ENCODE assay signal across 8 mouse cellular contexts in the genomic region with DNA sequence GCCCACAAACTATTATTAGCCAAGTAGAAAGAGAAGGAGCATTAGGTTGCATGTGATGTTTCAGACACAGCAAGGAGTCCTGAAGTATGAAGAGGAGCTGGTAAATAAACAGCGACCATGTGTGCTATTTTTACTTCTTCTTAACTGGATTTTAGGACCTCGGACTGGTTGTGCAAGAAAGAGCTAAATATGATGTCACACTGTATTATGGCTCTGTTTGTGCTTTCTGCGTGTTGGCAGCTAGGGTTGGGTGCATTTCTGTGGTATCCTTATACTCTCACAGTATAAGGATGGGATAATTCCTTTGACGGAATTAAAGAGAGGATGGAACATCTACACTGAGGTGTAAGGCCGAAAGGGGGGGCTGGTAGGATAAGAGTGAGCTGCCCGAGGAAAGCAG. TPM values are rescaled to one million over a fixed set of nuclear protein-coding genes. Genes with fewer than 3 reads are reported as not detected.
DNase-seq lines count a peak whose midpoint lies in the region; ATAC-seq and TF ChIP-seq lines count a peak whose summit lies in the region.

No protein-coding gene starts in this region.

- peak; percentile 32; the same call in 1 of the 2 replicates for TF ChIP-seq CTCF in lung, postnatal 0 days (IDR thresholded peaks at IDR 0.05)
- TF ChIP-seq CTCF in liver, embryonic 14.5 days (IDR thresholded peaks at IDR 0.05; ENCODE audit: low read depth) = no peak

- peak overlapping the region; percentile 64; the same call in 1 of the 2 replicates for H3K27ac ChIP-seq in lung, postnatal 0 days (ENCODE audit: low read length)
- no peak overlapping the region for H3K27ac ChIP-seq in liver, embryonic 14.5 days

- DNase-seq in lung, postnatal 0 days (ENCODE audit: low spot score) = peak; percentile 81
- no peak for DNase-seq in lung, adult 18-20 months
- DNase-seq in liver, embryonic 14.5 days (ENCODE audit: low read depth in 3 of 3, low spot score in 3 of 3) = no peak
- no peak for DNase-seq in embryo, embryonic 11 days
- DNase-seq in testis, postnatal 14 days (ENCODE audit: low spot score) = no peak
- DNase-seq in cerebellum, adult 9-10 months = no peak

- H3K9ac ChIP-seq in lung, postnatal 0 days (replicated peaks; ENCODE audit: low read depth) = no peak overlapping the region; the same call in 1 of the 2 replicates
- H3K9ac ChIP-seq in liver, embryonic 14.5 days (replicated peaks) = no peak overlapping the region; the same call in 1 of the 2 replicates

- ATAC-seq in erythroblast, adult 5-6 weeks (replicated peaks; ENCODE audit: low FRiP score, poor library complexity, severe bottlenecking) = no peak
- ATAC-seq in lung, postnatal 0 days = peak; percentile 12; the same call in 1 of the 2 replicates
- no peak for ATAC-seq in liver, embryonic 14.5 days (ENCODE audit: insufficient read depth)

- H3K4me2 ChIP-seq in lung, postnatal 0 days (replicated peaks; ENCODE audit: low read depth, low read length) = peak overlapping the region; percentile 44
- peak overlapping the region; percentile 78 for H3K4me2 ChIP-seq in liver, embryonic 14.5 days (ENCODE audit: low read depth)

- 54% methylated on average over 6 of the region's 6 CpGs for whole genome bisulfite sequencing in lung, postnatal 0 days
- WGBS in liver, embryonic 14.5 days (ENCODE audit: insufficient replicate concordance) = 71% methylated on average over 6 of the region's 6 CpGs

- peak overlapping the region; percentile 100 for H3K4me3 ChIP-seq in erythroblast, embryonic 14.5 days (replicated peaks)
- H3K4me3 ChIP-seq in lung, postnatal 0 days (ENCODE audit: low read depth, low read length) = 0 out of 2 replicates have a peak overlapping the region, but pooled peaks have one; percentile 8
- 0 out of 4 replicates have a peak overlapping the region, but pooled peaks of 1 of the 2 experiments have one; percentile 8 for H3K4me3 ChIP-seq in liver, embryonic 14.5 days (ENCODE audit: insufficient read depth in 1 of 2, low read depth in 2 of 2, low read length in 2 of 2)

- TF ChIP-seq EP300 in lung, postnatal 0 days (IDR thresholded peaks at IDR 0.05) = no peak
- TF ChIP-seq EP300 in liver, embryonic 14.5 days (IDR thresholded peaks at IDR 0.05; ENCODE audit: low read depth) = no peak

- peaks cover 75% of the 10 kb centered on the region for H3K4me1 ChIP-seq in erythroblast, embryonic 14.5 days (ENCODE audit: control insufficient read depth)
- H3K4me1 ChIP-seq in lung, postnatal 0 days (ENCODE audit: insufficient read depth, low read depth, low read length) = peaks cover 18% of the 10 kb centered on the region; the same call in 1 of the 2 replicates
- H3K4me1 ChIP-seq in liver, embryonic 14.5 days (replicated peaks; ENCODE audit: control insufficient read depth in 2 of 2, insufficient read depth in 2 of 2, low read length in 1 of 2) = peaks cover 33 to 37% of the 10 kb centered on the region in 2 experiments

- no peaks in the 10 kb centered on the region for H3K9me3 ChIP-seq in erythroblast, embryonic 14.5 days (ENCODE audit: control insufficient read depth, low read length)
- H3K9me3 ChIP-seq in lung, postnatal 0 days (ENCODE audit: low read length) = no peaks in the 10 kb centered on the region
- no peaks in the 10 kb centered on the region for H3K9me3 ChIP-seq in liver, embryonic 14.5 days (ENCODE audit: control insufficient read depth, low read length)

- H3K27me3 ChIP-seq in erythroblast, embryonic 14.5 days (ENCODE audit: control insufficient read depth) = no peaks in the 10 kb centered on the region
- no peaks in the 10 kb centered on the region for H3K27me3 ChIP-seq in lung, postnatal 0 days (replicated peaks; ENCODE audit: insufficient read depth, low read length)
- H3K27me3 ChIP-seq in liver, embryonic 14.5 days (ENCODE audit: control insufficient read depth, insufficient read depth, low read length) = no peaks in the 10 kb centered on the region

- peaks cover 78% of the 10 kb centered on the region for H3K36me3 ChIP-seq in erythroblast, embryonic 14.5 days (ENCODE audit: control insufficient read depth)
- peaks cover 20% of the 10 kb centered on the region for H3K36me3 ChIP-seq in lung, postnatal 0 days (ENCODE audit: insufficient read depth, low read length)
- H3K36me3 ChIP-seq in liver, embryonic 14.5 days (replicated peaks; ENCODE audit: control insufficient read depth, insufficient read depth, low read depth) = peaks cover 54% of the 10 kb centered on the region

RNA-seq across cellular contexts. Expression of a gene that starts 3.6 kb away (rescaled TPM):
- 2.2 and 3.4 TPM in 2 replicates for polyA plus RNA-seq in erythroblast, embryonic 14.5 days (2012)
- total RNA-seq in erythroblast, adult 5-6 weeks (2015; ENCODE audit: low replicate concordance) = 16.9 and 22.8 TPM in 2 replicates
- total RNA-seq in erythroblast, adult 5-6 weeks (2017; ENCODE audit: low replicate concordance) = 39.5 and 54.4 TPM in 2 replicates
- 81.8 and 84.7 TPM in 2 replicates for polyA plus RNA-seq in lung, postnatal 0 days (2015; fragmentation: Nextera tagmentation; extraction: Ambion mirVana)
- 18.9 and 23.0 TPM in 2 replicates for polyA plus RNA-seq in liver, embryonic 14.5 days (2012; rRNA removed)
- polyA plus RNA-seq in liver, embryonic 14.5 days (2014; fragmentation: Nextera tagmentation; extraction: Ambion mirVana) = 18.5 and 22.8 TPM in 2 replicates

RNA-seq across cellular contexts. Expression of a gene that starts 8.4 kb away (rescaled TPM):
- 1.6 TPM in 2 replicates for polyA plus RNA-seq in erythroblast, embryonic 14.5 days (2012)
- total RNA-seq in erythroblast, adult 5-6 weeks (2015; ENCODE audit: low replicate concordance) = 1.0 and 2.7 TPM in 2 replicates
- 2.3 and 6.8 TPM in 2 replicates for total RNA-seq in erythroblast, adult 5-6 weeks (2017; ENCODE audit: low replicate concordance)
- polyA plus RNA-seq in lung, postnatal 0 days (2015; fragmentation: Nextera tagmentation; extraction: Ambion mirVana) = 12.8 and 13.6 TPM in 2 replicates
- polyA plus RNA-seq in liver, embryonic 14.5 days (2012; rRNA removed) = 9.3 and 9.5 TPM in 2 replicates
- 10.0 and 11.5 TPM in 2 replicates for polyA plus RNA-seq in liver, embryonic 14.5 days (2014; fragmentation: Nextera tagmentation; extraction: Ambion mirVana)

RNA-seq across cellular contexts. Expression of a gene that starts 15.9 kb away (rescaled TPM):
- polyA plus RNA-seq in erythroblast, embryonic 14.5 days (2012) = 1.3 and 1.4 TPM in 2 replicates
- total RNA-seq in erythroblast, adult 5-6 weeks (2015; ENCODE audit: low replicate concordance) = 1.7 and 4.8 TPM in 2 replicates
- total RNA-seq in erythroblast, adult 5-6 weeks (2017; ENCODE audit: low replicate concordance) = 6.3 and 8.3 TPM in 2 replicates
- polyA plus RNA-seq in lung, postnatal 0 days (2015; fragmentation: Nextera tagmentation; extraction: Ambion mirVana) = 28.6 and 30.5 TPM in 2 replicates
- polyA plus RNA-seq in liver, embryonic 14.5 days (2012; rRNA removed) = 10.9 and 11.0 TPM in 2 replicates
- polyA plus RNA-seq in liver, embryonic 14.5 days (2014; fragmentation: Nextera tagmentation; extraction: Ambion mirVana) = 5.6 and 7.8 TPM in 2 replicates

RNA-seq across cellular contexts. Expression of a gene that starts 16.1 kb away (rescaled TPM):
- polyA plus RNA-seq in erythroblast, embryonic 14.5 days (2012) = 0.42 and 0.57 TPM in 2 replicates
- 1.2 TPM in 1 of 2 replicates, not detected in the other for total RNA-seq in erythroblast, adult 5-6 weeks (2015; ENCODE audit: low replicate concordance)
- total RNA-seq in erythroblast, adult 5-6 weeks (2017; ENCODE audit: low replicate concordance) = 1.7 and 3.0 TPM in 2 replicates
- 4.9 and 5.7 TPM in 2 replicates for polyA plus RNA-seq in lung, postnatal 0 days (2015; fragmentation: Nextera tagmentation; extraction: Ambion mirVana)
- 2.6 and 2.8 TPM in 2 replicates for polyA plus RNA-seq in liver, embryonic 14.5 days (2012; rRNA removed)
- polyA plus RNA-seq in liver, embryonic 14.5 days (2014; fragmentation: Nextera tagmentation; extraction: Ambion mirVana) = 1.4 and 1.8 TPM in 2 replicates

RNA-seq across cellular contexts. Expression of a gene that starts 21.6 kb away (rescaled TPM):
- 5.4 and 8.2 TPM in 2 replicates for polyA plus RNA-seq in erythroblast, embryonic 14.5 days (2012)
- 181 and 213 TPM in 2 replicates for total RNA-seq in erythroblast, adult 5-6 weeks (2015; ENCODE audit: low replicate concordance)
- 105 and 149 TPM in 2 replicates for total RNA-seq in erythroblast, adult 5-6 weeks (2017; ENCODE audit: low replicate concordance)
- polyA plus RNA-seq in lung, postnatal 0 days (2015; fragmentation: Nextera tagmentation; extraction: Ambion mirVana) = 153 and 159 TPM in 2 replicates
- polyA plus RNA-seq in liver, embryonic 14.5 days (2012; rRNA removed) = 120 and 178 TPM in 2 replicates
- polyA plus RNA-seq in liver, embryonic 14.5 days (2014; fragmentation: Nextera tagmentation; extraction: Ambion mirVana) = 183 and 201 TPM in 2 replicates
